8 mouse cellular contexts compared by ENCODE assay signal in genomic region chr2:84504954-84505394, GRCm38 (mm10). TPM values are rescaled to one million over a fixed set of nuclear protein-coding genes. Genes with fewer than 3 reads are reported as not detected.
A peak's percentile ranks its signal among the peaks of the same experiment; 100 is the strongest.
DNase-seq lines count a peak whose midpoint lies in the region; ATAC-seq and TF ChIP-seq lines count a peak whose summit lies in the region.
"Not testable (repeated sequence)": the region's sequence is repeated elsewhere in the genome, so short reads cannot be mapped to it uniquely, and the experiment has no call there.

No protein-coding gene starts in this region.

- not testable (repeated sequence) for H3K4me3 ChIP-seq in forebrain, embryonic 11.5 days (ENCODE audit: low read depth, low read length); liver, adult 2 months (ENCODE audit: insufficient read depth, low read depth, low read length)
- peak overlapping the region; percentile 13; the same call in 1 of the 2 replicates for H3K4me3 ChIP-seq in heart, embryonic 15.5 days

- H3K79me2 ChIP-seq in liver, adult 2 months (ENCODE audit: control insufficient read depth, insufficient read depth, low read length) = not testable (repeated sequence)

- not testable (repeated sequence) for TF ChIP-seq POLR2A in brain, embryonic 14.5 days (IDR thresholded peaks at IDR 0.05; ENCODE audit: borderline replicate concordance, extremely low read depth, insufficient read depth, insufficient read length, poor library complexity, severe bottlenecking); liver, adult 2 months (IDR thresholded peaks at IDR 0.05; ENCODE audit: extremely low read depth, insufficient read depth, low read length)

- 56% methylated on average over 5 of the region's 11 CpGs for WGBS in forebrain, embryonic 11.5 days
- WGBS in heart, embryonic 15.5 days = 51% methylated on average over 5 of the region's 11 CpGs
- 20% methylated on average over 6 of the region's 11 CpGs for WGBS in liver, adult 2 months

- not testable (repeated sequence) for TF ChIP-seq CTCF in brain, embryonic 14.5 days (IDR thresholded peaks at IDR 0.05; ENCODE audit: borderline replicate concordance, extremely low read depth, insufficient read depth, insufficient read length); liver, adult 2 months (IDR thresholded peaks at IDR 0.05; ENCODE audit: low read depth, low read length)

- ATAC-seq in forebrain, embryonic 11.5 days (replicated peaks; ENCODE audit: low FRiP score) = peak; percentile 30; the same call in 1 of the 2 replicates
- ATAC-seq in heart, embryonic 15.5 days (replicated peaks; ENCODE audit: insufficient number of reproducible peaks, insufficient read depth, low FRiP score, low read depth) = 0 out of 2 replicates have a peak, but pooled peaks have one; percentile 18
- ATAC-seq in megakaryocyte-erythroid progenitor cell, adult 5-6 weeks (replicated peaks; ENCODE audit: low FRiP score, low TSS enrichment, poor library complexity, severe bottlenecking) = peak; percentile 67; the same call in 1 of the 2 replicates

- not testable (repeated sequence) for H3K9ac ChIP-seq in forebrain, embryonic 11.5 days (ENCODE audit: low read length); liver, adult 2 months (ENCODE audit: low read depth, low read length)
- 0 out of 2 replicates have a peak overlapping the region, but pooled peaks have one; percentile 19 for H3K9ac ChIP-seq in heart, embryonic 15.5 days

- H3K27me3 ChIP-seq in forebrain, embryonic 11.5 days (ENCODE audit: control insufficient read depth, insufficient read depth, low read length); heart, embryonic 15.5 days; liver, adult 2 months (ENCODE audit: control insufficient read depth, insufficient read depth, low read length): not testable (repeated sequence)

- H3K36me3 ChIP-seq in forebrain, embryonic 11.5 days (ENCODE audit: control insufficient read depth, insufficient read depth, low read length); heart, embryonic 15.5 days; liver, adult 2 months (ENCODE audit: control insufficient read depth, insufficient read depth, low read length): not testable (repeated sequence)

- 0 out of 2 replicates have a peak overlapping the region, but pooled peaks have one; percentile 29 for H3K4me2 ChIP-seq in forebrain, embryonic 11.5 days (ENCODE audit: low read depth, low read length, severe bottlenecking)
- H3K4me2 ChIP-seq in heart, embryonic 15.5 days = peak overlapping the region; percentile 41

- peak; percentile 53 to 55 for DNase-seq in B cell, adult 2 months
- DNase-seq in brain, embryonic 14.5 days (ENCODE audit: low read depth) = peak; percentile 42
- not testable (repeated sequence) for DNase-seq in forebrain, embryonic 11.5 days (ENCODE audit: low spot score)
- DNase-seq in kidney, adult 18-20 months = peak; percentile 53
- peak; percentile 10 for DNase-seq in liver, adult 2 months (ENCODE audit: extremely low read depth, low read depth, low spot score)
- peak; percentile 69 for DNase-seq in spleen, adult 12 weeks (ENCODE audit: low spot score)

- not testable (repeated sequence) for H3K27ac ChIP-seq in forebrain, embryonic 11.5 days (ENCODE audit: low read depth, low read length)
- H3K27ac ChIP-seq in heart, embryonic 15.5 days = peak overlapping the region; percentile 73
- peak overlapping the region; percentile 60; the same call in 1 of the 2 replicates for H3K27ac ChIP-seq in liver, adult 2 months (replicated peaks; ENCODE audit: insufficient read depth, low read depth, low read length)

- not testable (repeated sequence) for H3K9me3 ChIP-seq in forebrain, embryonic 11.5 days (ENCODE audit: control insufficient read depth, low read length); heart, embryonic 15.5 days (replicated peaks)

- H3K4me1 ChIP-seq in forebrain, embryonic 11.5 days (replicated peaks; ENCODE audit: control insufficient read depth, insufficient read depth, low read length); heart, embryonic 15.5 days (replicated peaks); liver, adult 2 months (ENCODE audit: control insufficient read depth, insufficient read depth, low read length): not testable (repeated sequence)

RNA-seq across cellular contexts. Expression of gene Tfpi, which starts 28.4 kb away (rescaled TPM):
- 9.1 and 12.3 TPM in 2 replicates for polyA plus RNA-seq in brain, embryonic 14.5 days (2012; rRNA removed)
- polyA plus RNA-seq in forebrain, embryonic 11.5 days (2014; fragmentation: Nextera tagmentation; extraction: Ambion mirVana) = 9.0 and 9.9 TPM in 2 replicates
- 70.3 and 70.6 TPM in 2 replicates for polyA plus RNA-seq in heart, embryonic 15.5 days (2015; fragmentation: Nextera tagmentation; extraction: Ambion mirVana)
- 6.6 and 9.6 TPM in 2 replicates for total RNA-seq in liver, adult 2 months (2014; rRNA removed)
- polyA plus RNA-seq in liver, adult 2 months (2012; rRNA removed) = 0.91 and 1.2 TPM in 2 replicates
- total RNA-seq in megakaryocyte-erythroid progenitor cell, adult 5-6 weeks (2014; fragmentation: Nextera tagmentation) = 15.2 and 37.8 TPM in 2 replicates
- 49.2 and 60.6 TPM in 2 replicates for total RNA-seq in megakaryocyte-erythroid progenitor cell, adult 5-6 weeks (2017)
